Mouse (Mus musculus): ENCODE results near the gene Tcf7l2. TPM values are rescaled to one million over a fixed set of nuclear protein-coding genes. Genes with fewer than 3 reads are reported as not detected.

Tcf7l2 gene
- polyA plus RNA-seq, 1 experiment = 5.4 TPM

DNA sequence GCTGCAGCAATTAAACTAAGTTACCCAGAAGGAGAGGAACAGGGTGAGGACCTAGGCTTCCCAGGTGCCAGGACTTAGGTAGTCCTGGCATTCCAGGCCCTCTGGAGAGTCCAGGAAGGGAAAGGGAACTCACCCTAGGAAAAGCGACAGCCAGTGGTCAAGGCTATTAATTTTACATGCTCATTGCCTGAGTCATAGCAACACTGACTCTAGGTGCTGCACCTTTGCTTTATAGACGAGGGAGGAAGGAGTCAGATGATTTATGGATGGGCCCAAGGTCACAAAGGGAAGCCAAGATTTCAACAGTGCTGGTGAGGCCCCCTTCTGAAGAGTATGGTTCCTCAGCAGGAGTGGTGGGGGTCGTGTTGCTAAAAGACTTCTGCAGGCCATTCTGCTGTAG, 8.6 kb upstream of the Tcf7l2 start:
- TF ChIP-seq TCF3 (IDR thresholded peaks at IDR 0.05; ENCODE audit: insufficient read length, low read depth) = no peak
- no peak for TF ChIP-seq REST (IDR thresholded peaks at IDR 0.05; ENCODE audit: insufficient read depth, insufficient read length)
- TF ChIP-seq MYOG (IDR thresholded peaks at IDR 0.05; ENCODE audit: control insufficient read depth in 1 of 3, insufficient read depth in 1 of 3, insufficient read length in 2 of 3, low read depth in 2 of 3) = no peak
- TF ChIP-seq E2F4 (IDR thresholded peaks at IDR 0.05; ENCODE audit: insufficient read depth) = no peak
- TF ChIP-seq SRF (IDR thresholded peaks at IDR 0.05; ENCODE audit: control insufficient read depth, insufficient read length, low read depth) = no peak
- no peak for TF ChIP-seq MYOD1 (IDR thresholded peaks at IDR 0.05; ENCODE audit: control insufficient read depth in 1 of 3, insufficient read length in 2 of 3, low read depth in 2 of 3)
- TF ChIP-seq MAX (IDR thresholded peaks at IDR 0.05; ENCODE audit: low read depth) = no peak
- no peak for TF ChIP-seq POLR2AphosphoS2 (IDR thresholded peaks at IDR 0.05; ENCODE audit: insufficient read length, low read depth)
- Histone ChIP-seq H3K4me2 (ENCODE audit: low read depth) (no peak overlapping the region), H3ac (ENCODE audit: control insufficient read depth, insufficient read length) (no peak overlapping the region), H3K36me3 (ENCODE audit: control insufficient read depth, insufficient read depth) (no peaks in the 10 kb centered on the region), H3K79me2 (ENCODE audit: control insufficient read depth, insufficient read depth) (no peaks in the 10 kb centered on the region), H3K27me3 (ENCODE audit: control insufficient read depth, insufficient read depth, insufficient read length) (no peaks in the 10 kb centered on the region), H3K4me3 (no peak overlapping the region)

DNA sequence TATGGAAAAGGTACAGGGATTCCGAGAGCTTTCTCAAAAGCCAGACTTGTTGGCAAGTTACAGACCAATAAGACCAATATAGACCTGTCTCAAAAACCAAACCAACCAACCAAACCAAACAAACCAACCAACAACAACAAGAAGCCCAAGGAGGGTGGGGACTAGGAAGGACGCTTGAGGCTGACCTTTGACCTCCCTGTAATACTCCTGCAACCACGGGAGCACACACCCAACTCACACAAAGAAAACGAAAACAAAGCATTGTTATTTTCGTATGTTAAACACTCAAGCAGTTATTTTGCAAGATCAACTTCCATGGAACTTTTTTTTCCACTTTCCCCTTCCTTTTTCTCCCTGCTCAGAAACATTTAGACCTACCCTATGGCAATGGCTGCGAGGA, 5.6 kb upstream of the Tcf7l2 start:
- Histone ChIP-seq H3K79me2 (ENCODE audit: control insufficient read depth, insufficient read depth) (no peaks in the 10 kb centered on the region), H3K4me2 (ENCODE audit: low read depth) (no peak overlapping the region), H3K4me3 (no peak overlapping the region), H3ac (ENCODE audit: control insufficient read depth, insufficient read length) (no peak overlapping the region), H3K27me3 (ENCODE audit: control insufficient read depth, insufficient read depth, insufficient read length) (no peaks in the 10 kb centered on the region), H3K36me3 (ENCODE audit: control insufficient read depth, insufficient read depth) (no peaks in the 10 kb centered on the region)
- TF ChIP-seq TCF12 (IDR thresholded peaks at IDR 0.05; ENCODE audit: insufficient read depth, poor library complexity, severe bottlenecking) (no peak), USF1 (IDR thresholded peaks at IDR 0.05; ENCODE audit: low read depth) (no peak), E2F4 (IDR thresholded peaks at IDR 0.05; ENCODE audit: insufficient read depth) (no peak), CEBPB (IDR thresholded peaks at IDR 0.05; ENCODE audit: insufficient read depth, poor library complexity, severe bottlenecking) (no peak), MAX (IDR thresholded peaks at IDR 0.05; ENCODE audit: low read depth) (no peak), MYOD1 (IDR thresholded peaks at IDR 0.05; ENCODE audit: control insufficient read depth in 1 of 3, insufficient read length in 2 of 3, low read depth in 2 of 3) (no peak), MYOG (IDR thresholded peaks at IDR 0.05; ENCODE audit: control insufficient read depth in 1 of 3, insufficient read depth in 1 of 3, insufficient read length in 2 of 3, low read depth in 2 of 3) (no peak), TCF3 (IDR thresholded peaks at IDR 0.05; ENCODE audit: insufficient read length, low read depth) (no peak), REST (IDR thresholded peaks at IDR 0.05; ENCODE audit: insufficient read depth, insufficient read length) (no peak), SRF (IDR thresholded peaks at IDR 0.05; ENCODE audit: control insufficient read depth, insufficient read length, low read depth) (no peak), POLR2AphosphoS2 (IDR thresholded peaks at IDR 0.05; ENCODE audit: insufficient read length, low read depth) (no peak), POLR2A (IDR thresholded peaks at IDR 0.05; ENCODE audit: insufficient read length, low read depth) (no peak)

DNA sequence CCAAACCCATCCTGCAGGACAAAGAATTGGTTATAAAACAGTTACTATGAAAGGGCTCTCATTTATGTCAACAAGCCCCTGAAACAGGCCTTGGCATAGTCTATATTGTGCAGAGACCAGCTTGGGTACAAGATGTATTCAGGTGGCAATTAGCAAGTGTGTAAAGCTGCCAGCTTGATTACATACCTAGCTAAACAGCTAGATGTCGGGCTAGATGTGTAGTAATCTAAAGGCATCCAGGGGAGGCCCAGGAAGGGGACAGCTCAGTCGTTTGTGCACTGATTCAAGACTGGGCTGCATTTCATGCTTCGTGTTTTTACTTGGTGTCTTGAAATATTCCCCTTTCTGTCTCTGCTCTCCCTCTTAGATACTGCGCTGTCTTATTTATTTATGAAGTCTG, 1.9 kb upstream of the Tcf7l2 start:
- Histone ChIP-seq H3K36me3 (ENCODE audit: control insufficient read depth, insufficient read depth) (no peaks in the 10 kb centered on the region), H3ac (ENCODE audit: control insufficient read depth, insufficient read length) (no peak overlapping the region)
- TF ChIP-seq CEBPB (IDR thresholded peaks at IDR 0.05; ENCODE audit: insufficient read depth, poor library complexity, severe bottlenecking) (no peak), MYOD1 (IDR thresholded peaks at IDR 0.05; ENCODE audit: control insufficient read depth in 1 of 3, insufficient read length in 2 of 3, low read depth in 2 of 3) (no peak), MAX (IDR thresholded peaks at IDR 0.05; ENCODE audit: low read depth) (no peak), USF1 (IDR thresholded peaks at IDR 0.05; ENCODE audit: low read depth) (no peak), TCF3 (IDR thresholded peaks at IDR 0.05; ENCODE audit: insufficient read length, low read depth) (no peak), SRF (IDR thresholded peaks at IDR 0.05; ENCODE audit: control insufficient read depth, insufficient read length, low read depth) (no peak)

DNA sequence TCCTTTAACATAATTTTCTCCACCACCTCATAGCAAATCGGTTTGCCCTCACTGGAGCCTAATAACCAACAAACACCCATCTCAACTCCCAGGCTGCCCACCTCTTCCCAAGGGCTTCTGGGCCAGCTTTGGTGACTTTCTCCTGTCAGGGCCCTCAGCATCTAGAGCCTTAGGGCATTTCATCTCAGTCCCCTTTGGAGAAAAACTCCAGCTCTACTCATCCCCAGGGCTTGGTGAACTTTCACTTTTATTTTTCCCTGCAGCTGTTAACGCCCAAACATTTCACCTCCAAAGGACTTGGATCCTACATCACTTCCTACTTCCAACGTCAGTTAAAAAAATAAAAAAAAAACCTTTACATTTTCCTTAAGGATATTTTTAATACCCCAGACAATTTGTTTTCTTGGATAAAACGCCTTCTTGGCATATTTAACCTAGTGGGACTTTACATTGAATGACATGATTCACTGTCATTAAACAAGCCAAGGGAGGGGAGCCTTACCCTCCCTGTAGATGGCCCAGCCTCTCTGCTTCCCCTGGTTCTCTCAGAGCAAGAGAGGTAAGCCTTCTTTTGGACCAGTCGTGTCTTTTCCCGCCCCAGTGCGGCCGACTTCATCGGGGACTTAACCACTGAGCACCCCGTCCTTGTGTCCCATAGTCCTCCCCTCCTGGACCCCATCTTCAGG, 724 bp upstream of the Tcf7l2 start:
- H3K4me3 ChIP-seq = peak overlapping the region; percentile 85
- no peak for TF ChIP-seq MYOD1 (IDR thresholded peaks at IDR 0.05; ENCODE audit: control insufficient read depth in 1 of 3, insufficient read length in 2 of 3, low read depth in 2 of 3)
- TF ChIP-seq MAX (IDR thresholded peaks at IDR 0.05; ENCODE audit: low read depth) = no peak
- H3K79me2 ChIP-seq (ENCODE audit: control insufficient read depth, insufficient read depth) = peaks cover 27% of the 10 kb centered on the region
- peak overlapping the region; percentile 75 for H3K4me2 ChIP-seq (ENCODE audit: low read depth)
- H3K27me3 ChIP-seq (ENCODE audit: control insufficient read depth, insufficient read depth, insufficient read length) = no peaks in the 10 kb centered on the region
- H3K36me3 ChIP-seq (ENCODE audit: control insufficient read depth, insufficient read depth) = no peaks in the 10 kb centered on the region
- no peak overlapping the region for H3ac ChIP-seq (ENCODE audit: control insufficient read depth, insufficient read length)

More for the DNA sequence above, 1.9 kb upstream of the Tcf7l2 start:
- Histone ChIP-seq H3K27me3 (ENCODE audit: control insufficient read depth, insufficient read depth, insufficient read length) (no peaks in the 10 kb centered on the region), H3K4me2 (ENCODE audit: low read depth) (no peak overlapping the region), H3K79me2 (ENCODE audit: control insufficient read depth, insufficient read depth) (peaks cover 15% of the 10 kb centered on the region), H3K4me3 (no peak overlapping the region)

DNA sequence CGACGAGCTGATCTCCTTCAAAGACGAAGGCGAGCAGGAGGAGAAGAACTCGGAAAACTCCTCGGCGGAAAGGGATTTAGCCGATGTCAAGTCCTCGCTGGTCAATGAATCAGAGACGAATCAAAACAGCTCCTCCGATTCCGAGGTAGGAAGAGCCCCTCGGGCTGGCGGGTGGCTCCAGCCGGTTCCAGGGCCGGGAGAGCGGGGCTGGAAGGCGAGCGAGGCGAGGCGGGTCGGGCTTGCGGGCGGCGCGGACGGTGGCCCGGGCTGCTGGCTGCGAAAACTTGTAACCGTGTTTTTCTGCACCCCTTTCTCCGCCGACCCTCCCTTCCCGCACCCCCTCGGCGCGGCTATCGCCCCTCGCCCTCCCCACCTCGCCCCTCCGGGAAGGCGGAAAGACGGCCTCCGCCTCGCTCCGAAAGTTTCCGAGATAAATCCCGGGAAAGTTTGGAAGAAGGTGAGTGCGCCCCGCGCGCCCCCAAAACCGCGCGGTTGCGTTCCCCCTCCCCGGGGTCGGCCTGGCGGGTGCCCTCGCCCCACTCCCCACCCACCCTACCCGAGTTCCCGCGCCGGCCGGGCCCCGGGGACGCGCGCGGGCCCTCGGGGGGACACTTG, 873 bp downstream of the Tcf7l2 start:
- Histone ChIP-seq H3K79me2 (ENCODE audit: control insufficient read depth, insufficient read depth) (peaks cover 40% of the 10 kb centered on the region), H3K4me3 (peak overlapping the region; percentile 85), H3K4me2 (ENCODE audit: low read depth) (peak overlapping the region; percentile 67), H3K36me3 (ENCODE audit: control insufficient read depth, insufficient read depth) (no peaks in the 10 kb centered on the region), H3K27me3 (ENCODE audit: control insufficient read depth, insufficient read depth, insufficient read length) (no peaks in the 10 kb centered on the region), H3ac (ENCODE audit: control insufficient read depth, insufficient read length) (peak overlapping the region; percentile 46)
- TF ChIP-seq POLR2AphosphoS2 (IDR thresholded peaks at IDR 0.05; ENCODE audit: insufficient read length, low read depth) (peak; percentile 31), MYOD1 (IDR thresholded peaks at IDR 0.05; ENCODE audit: control insufficient read depth in 1 of 3, insufficient read length in 2 of 3, low read depth in 2 of 3) (no peak), CEBPB (IDR thresholded peaks at IDR 0.05; ENCODE audit: insufficient read depth, poor library complexity, severe bottlenecking) (no peak), USF1 (IDR thresholded peaks at IDR 0.05; ENCODE audit: low read depth) (no peak), TCF12 (IDR thresholded peaks at IDR 0.05; ENCODE audit: insufficient read depth, poor library complexity, severe bottlenecking) (no peak), SRF (IDR thresholded peaks at IDR 0.05; ENCODE audit: control insufficient read depth, insufficient read length, low read depth) (no peak), MAX (IDR thresholded peaks at IDR 0.05; ENCODE audit: low read depth) (no peak), MYOG (IDR thresholded peaks at IDR 0.05; ENCODE audit: control insufficient read depth in 1 of 3, insufficient read depth in 1 of 3, insufficient read length in 2 of 3, low read depth in 2 of 3) (no peak)
